Mouse (Mus musculus) cerebellum, postnatal 36 days (tissue): Measurements from ENCODE around the gene Rpp14.

ENCODE experiments used
- DNase-seq, 2 experiments: peaks; one replicate each; pipeline ENCODE4 v3.0.0; 2021 to 2022; ENCODE audit warnings: mixed read lengths in 2 of 2

Rpp14 gene

DNA sequence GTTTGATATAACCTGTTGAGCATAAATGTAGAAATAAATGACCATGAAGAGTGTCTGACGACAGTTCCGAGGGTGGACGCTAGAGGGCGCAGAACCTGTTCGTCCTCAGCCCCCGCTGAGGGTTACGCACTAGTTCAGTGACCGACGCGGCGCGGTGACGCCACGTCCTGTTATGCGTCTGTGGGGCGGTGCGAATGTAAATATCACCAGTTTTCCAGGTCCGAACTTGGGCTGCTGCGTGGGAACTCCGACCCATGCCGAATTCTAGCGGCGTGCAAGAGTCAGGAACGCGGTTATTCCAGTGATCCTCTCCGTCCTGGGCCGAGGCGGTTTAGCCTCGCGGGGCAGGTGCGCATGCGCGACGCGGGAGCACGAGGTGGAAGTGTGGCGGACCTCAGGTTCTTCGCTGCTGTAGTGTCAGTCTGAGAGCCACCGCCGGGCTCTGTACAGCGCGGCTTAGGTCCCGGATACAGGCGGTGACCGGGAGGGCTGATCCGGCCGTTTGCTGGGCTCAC is at the start of gene Rpp14:
TSS of gene Rpp14 (plus strand) at position 203 of the 515 bp plus-strand sequence.
- peak; percentile 96 to 98 for DNase-seq

DNA sequence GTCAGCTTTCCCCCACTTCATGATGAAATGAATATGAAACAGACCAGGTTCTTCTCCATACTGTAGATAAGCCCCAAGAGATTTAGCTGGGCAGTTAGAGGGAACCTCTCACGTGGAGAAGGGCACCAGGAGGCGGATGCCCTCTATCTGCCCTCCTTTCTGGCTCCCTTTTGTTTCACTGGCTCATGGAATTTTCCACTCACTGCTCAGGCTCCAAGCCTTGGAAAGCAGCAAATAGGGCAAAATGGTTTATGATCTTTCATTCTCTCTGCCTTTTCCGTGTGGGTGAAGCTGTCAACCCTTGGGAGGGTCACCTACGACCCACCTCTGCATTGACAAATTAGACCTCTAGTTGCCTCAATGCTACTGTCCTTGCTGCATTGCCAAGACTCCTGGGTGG is 49.6 kb upstream of the Rpp14 start:
- DNase-seq: peak; percentile 13 to 30

DNA sequence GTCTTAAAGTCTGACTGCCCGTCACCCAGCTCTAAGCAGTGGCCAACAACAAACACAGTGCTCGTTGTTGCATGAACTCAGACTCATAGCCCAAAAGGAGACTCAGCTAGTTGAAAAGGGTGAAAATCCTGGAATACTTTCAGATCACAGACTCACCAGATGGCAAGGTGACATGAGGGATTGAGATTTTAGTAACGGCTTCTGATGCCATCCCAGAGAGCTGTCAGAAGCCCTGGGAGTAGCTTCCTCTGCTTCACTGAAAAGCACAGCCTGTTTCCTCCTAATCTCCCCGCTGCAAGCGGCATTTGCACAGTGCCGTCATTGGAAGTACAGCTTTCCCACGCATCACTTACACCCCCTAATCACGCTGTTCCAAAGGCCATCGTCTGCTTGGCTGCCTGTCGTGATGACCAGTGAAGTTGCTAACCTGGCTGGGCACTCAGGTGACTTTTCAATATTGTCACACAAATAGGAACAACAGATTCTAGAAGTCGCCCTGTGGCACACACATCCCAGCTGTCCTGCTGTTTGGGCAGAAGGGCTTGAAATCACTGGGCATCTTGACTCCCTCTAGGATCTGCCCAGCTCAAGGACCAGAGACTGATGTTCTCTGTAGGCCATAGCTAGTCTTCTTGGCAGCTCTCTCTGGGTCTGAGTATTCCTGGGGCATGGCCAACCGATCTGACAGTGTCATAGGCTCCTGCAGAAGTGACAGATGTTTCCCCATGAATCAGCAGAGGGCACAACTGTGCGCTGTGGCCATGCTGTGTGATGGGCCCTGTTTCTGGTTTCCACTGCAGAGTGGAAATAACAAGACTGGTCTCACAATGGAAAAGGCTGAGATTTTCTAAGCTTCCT is 47.9 kb upstream of the Rpp14 start:
- peak; percentile 50 to 58 for DNase-seq

DNA sequence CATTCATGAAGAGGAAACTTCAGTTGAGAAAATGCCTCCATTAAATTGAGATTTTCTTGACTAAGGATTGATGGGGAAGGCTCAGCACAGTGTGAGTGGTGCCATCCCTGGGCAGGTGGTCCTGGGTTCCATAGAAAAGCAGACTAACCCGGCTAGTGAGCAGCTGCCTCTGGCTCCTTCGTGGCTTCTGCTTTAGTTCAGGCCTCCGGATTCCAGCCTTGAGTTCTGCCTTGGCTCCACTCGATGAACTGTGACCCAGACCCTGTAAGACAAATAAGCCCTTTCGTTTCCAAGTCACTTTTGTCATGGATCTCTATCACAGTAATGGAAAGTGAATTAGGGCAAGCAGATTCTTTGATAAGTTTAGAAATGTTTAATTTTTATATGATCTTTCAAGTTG is 45.6 kb upstream of the Rpp14 start:
- no peak for DNase-seq

DNA sequence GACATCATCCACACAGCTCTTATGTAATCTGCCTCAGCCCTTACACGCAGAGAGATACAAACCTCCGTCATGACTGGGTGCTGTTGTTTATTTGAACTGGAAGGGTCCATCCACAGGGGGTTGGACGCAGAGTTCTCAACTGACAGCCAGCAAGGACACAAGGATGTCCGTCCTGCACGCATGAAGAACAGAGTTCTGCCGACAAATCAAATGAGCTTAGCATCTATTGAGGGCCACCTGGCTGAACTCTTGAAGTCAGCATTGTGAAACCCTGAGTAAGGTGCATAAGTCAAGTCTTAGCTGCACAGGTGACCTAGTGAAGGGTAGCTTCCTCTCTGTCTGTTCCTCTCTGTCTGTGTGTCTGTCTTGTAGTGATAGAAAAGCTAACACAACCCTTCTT is 44.2 kb upstream of the Rpp14 start:
- DNase-seq: no peak

DNA sequence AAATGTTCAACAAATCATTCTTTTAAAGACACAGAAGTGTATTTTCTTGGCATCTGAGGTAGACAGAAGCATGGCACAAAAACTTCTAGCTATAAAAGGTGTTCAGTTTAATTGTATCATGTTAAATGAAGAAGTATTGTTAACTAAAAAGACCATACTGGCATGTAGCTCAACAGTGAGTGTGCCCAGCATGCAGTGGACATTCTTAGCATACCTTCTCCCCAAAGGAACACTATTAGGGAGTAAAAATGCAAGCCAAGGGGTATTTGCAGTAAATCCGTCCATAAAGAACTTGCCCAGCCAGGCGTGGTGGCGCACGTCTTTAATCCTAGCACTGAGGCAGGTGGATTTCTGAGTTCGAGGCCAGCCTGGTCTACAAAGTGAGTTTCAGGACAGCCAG is 43.8 kb upstream of the Rpp14 start:
- DNase-seq: no peak

DNA sequence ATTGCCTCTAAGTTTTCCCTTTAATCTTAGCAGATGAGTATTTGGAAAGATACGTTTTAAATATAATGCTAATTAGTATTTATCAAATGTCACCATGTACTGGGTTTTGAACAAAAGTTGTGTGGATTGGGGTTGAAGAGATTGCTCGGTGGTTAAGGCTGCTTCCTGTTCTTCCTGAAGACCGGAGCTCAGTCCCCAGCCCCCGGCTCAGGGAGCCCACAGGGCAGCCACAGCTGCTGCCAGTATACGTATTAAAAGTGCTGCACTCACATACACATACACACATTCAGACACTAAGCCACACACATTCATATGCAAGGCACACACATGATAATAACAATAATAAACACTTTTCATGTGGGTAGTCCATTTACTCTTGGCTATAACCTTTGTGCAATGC is 42.0 kb upstream of the Rpp14 start:
- DNase-seq: no peak

DNA sequence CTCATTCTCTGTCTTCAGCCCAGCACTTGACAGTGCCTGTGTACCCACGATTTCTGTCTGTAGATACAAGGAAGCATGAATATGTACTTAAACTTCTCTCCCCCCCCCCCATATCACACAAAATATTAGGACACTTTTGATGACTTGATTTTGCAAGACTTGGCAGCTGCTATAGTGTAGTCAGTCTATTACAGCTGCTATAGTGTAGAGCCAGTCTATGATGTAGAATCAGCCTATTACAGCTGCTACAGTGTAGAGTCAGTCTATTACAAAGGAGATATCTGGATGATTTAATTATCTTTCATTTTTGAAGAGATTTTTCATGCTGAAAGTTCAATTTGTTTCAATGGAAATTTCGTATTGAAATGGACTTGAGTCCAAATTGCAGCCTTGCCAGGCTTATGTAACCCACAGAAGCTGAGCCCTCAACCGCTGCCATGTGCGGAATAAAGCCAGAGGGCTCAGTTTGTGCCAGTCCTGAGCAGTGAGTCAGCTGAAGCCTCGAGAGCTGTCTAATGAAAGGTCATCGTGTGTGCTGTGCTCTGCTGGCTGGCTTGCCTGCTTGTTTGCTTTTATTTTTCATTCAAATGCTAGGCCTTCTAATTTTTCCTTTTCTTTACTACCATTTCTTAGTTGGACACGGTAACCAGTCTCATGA is 41.2 kb upstream of the Rpp14 start:
- peak; percentile 68 to 73 for DNase-seq

DNA sequence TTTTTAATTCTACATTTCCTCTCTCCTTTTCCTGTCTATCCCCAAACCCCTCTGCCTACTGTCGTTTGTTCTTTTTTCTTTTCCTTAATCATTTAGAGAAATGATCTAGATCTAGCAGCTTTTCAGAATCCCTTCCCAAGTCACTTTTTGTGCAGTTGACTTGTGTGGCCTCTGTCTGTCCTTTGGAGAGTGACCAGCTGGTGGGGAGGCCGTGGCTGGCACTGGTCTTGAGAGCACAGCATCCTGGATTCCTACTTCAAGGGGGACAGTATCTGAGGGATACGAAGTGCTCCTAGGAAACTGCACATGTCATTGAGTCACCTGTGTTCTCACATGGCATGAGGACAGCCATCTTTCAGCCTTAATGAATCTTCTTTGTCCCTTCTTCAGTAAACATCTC is 40.0 kb upstream of the Rpp14 start:
- DNase-seq: no peak

DNA sequence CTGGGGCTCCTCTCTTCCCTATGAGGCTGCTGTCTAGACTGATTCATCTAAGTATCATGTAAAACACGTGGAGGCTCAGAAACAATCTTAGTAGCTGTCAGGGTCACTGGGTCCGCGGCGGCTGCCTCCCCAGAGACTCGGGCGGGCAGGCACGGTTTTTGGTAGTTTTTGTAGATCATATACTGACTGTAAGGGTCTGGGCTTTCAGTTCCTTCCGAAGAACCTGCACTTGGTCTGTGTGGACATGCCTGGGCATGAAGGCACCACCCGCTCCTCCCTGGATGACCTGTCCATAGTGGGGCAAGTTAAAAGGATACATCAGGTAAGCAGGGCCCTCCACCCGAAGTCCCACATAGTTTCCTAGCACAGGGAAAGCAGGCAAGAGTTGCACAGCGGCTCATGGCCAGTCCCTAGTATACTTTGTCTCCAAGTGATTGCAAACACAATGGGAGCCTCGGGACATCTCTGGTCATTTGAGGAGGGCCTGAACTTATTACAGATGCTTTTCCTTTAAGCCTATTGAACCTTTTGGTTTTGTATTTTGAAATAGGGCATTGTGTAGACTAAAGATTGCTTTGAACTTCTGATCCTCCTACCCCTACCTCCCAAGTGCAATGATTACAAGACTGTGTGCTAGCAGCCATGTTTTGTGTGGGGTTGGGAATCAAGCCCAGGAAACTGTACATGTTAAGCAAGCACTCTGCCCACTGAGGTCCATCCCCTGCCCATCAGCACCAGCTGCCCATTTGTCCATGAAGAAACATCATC is 39.1 kb upstream of the Rpp14 start:
- DNase-seq: no peak

DNA sequence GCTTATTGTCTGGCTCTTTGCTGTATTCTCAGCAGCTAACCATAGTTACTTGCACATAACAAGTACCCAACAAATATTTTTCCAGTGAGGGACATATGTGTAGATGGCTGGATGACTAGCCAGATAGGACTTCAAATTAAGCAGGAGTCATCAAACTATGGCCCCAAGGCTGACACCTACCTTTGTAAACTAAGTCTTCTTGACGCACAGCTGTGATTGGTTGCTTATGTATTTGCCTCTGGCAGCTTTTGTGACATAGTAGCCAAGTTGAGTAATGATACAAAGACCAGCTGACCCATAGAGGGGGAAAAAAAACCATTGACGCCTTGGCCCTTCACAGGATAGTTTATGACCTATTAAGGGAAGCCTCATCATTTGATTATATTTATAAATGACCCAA is 38.0 kb upstream of the Rpp14 start:
- no peak for DNase-seq

DNA sequence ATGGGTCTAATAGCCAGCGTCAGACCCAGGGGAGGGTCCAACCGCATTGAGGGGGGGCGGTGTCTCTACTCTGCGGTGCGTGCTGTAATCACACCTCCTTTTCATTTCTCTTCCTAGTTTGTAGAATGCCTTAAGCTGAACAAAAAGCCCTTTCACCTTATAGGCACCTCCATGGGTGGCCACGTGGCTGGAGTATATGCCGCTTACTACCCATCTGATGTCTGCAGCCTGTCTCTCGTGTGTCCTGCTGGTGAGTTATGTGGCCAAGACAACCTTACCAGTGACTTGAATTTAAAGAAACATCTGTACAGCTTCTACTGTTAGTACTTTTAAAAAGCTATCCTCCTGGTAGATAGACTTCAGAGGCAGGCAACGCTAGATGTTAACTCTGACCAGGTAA is 37.6 kb upstream of the Rpp14 start:
- DNase-seq: no peak

DNA sequence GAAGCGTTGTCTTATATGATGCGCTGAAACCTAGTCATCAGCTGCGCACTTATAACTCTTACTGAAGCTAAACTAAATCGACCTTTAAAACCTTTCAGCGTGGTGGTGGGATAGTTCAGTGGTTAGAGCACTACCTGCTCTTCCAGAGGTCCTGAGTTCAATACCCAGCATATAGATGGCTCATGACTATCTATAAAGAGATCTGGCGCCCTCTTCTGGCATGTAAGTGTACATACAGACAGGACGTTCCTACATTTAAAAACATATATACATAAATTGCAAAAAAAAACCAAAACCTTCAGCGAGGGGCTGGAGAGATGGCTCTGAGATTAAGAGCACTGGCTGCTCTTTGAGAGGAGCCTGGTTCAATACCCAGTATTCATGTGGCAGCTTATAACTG is 35.8 kb upstream of the Rpp14 start:
- peak in 1 of 2 experiments; percentile 54 for DNase-seq

DNA sequence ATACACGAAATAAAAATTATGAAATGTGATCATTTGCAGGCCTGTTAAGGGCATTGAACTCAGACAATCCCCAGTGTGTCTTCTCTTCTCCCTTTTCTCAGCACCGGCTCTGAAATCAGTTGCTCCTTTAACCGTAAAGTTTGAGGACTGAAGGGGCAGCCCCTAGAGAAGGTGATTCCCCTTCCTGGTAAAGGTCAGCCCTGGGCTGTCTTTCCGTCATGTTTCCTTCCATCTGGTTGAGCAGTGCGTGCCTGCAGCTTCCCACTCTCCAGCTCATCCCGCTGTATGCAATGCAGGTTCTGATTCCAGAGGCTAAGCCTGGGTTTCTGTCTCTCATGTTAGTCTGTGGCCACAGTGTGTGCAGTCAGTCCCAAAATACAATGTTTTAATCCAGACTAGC is 35.4 kb upstream of the Rpp14 start:
- DNase-seq: no peak

DNA sequence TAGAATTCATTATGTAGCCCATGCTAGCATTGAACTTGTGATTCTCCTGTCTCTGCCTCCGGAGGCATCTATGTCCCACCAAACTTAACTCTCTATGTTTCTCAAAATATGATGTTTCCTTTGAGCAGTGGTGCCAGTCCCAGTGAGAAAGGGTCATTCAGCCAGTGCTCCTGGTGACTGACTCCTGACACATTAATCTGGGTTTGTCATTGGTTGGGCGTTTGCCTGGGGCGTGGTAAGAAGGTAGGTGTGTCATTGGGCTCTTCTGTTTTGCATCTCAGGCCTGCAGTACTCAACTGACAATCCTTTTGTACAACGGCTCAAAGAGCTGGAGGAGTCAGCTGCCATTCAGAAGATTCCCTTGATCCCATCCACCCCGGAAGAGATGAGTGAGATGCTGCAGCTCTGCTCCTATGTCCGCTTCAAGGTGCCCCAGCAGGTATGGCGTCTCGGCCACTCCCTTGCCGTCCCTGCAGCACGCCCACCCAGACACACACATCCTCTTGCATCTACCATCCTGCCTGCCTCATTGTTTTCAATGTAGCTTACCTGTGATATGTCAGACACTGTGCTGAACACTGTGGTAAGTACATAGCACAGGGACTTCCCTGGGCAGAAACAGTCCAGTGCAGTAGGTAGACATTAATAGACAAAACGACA is 34.9 kb upstream of the Rpp14 start:
- no peak for DNase-seq

DNA sequence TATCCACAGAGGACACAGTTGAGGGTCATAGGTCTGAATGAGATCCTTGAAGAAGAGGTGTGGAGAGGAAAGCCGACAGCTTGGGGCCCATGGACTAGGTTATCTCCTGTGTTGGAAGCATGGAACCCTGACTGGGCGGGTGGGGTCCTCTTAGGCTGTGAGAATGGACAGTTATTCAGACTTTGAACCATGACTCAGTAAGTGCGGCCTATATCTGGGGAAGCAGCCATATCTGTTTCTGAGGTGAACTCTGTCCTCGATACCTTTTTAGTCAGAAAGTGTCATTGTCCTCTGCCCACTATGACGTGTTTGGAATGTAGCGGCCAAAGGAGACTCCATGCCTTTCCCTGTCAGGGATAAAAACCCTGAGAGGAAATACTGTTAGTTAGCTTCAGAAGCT is 33.3 kb upstream of the Rpp14 start:
- no peak for DNase-seq

DNA sequence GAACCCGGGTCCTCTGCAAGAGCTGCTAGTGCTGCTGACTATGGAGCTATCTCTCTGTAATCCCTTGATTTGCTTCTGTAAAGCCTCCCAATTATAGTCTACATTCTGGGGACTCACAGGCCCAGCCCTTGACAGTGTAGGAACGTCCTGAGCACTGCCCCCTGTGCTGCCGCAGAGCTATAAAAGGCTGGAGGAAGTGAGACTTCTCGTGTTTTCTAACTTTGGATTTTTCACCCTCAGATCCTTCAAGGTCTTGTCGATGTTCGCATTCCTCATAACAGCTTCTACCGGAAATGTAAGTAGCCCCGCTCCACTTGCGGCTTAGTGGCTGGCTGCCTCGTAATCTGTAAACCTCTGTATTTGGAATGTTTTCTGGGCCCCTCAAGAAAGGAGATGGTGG is 30.8 kb upstream of the Rpp14 start:
- no peak for DNase-seq

DNA sequence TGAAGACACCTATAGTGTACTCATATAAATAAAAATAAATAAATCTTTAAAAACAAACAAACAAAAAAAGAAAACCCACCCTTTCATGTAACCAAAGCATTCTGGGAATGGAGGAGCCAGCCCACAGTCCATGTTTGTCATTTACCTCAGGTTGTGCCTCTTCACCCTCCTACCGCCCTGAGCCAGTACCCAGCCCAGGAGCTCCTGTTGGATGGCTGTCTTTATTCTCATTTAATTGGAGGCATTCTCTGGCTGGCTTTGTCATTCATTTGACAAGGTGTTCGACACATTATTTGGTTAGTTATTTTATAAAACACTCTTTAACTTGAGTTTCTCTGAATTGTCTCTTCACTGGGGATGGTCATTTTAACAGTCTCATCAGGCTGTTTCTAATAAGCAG is 28.3 kb upstream of the Rpp14 start:
- DNase-seq: no peak

DNA sequence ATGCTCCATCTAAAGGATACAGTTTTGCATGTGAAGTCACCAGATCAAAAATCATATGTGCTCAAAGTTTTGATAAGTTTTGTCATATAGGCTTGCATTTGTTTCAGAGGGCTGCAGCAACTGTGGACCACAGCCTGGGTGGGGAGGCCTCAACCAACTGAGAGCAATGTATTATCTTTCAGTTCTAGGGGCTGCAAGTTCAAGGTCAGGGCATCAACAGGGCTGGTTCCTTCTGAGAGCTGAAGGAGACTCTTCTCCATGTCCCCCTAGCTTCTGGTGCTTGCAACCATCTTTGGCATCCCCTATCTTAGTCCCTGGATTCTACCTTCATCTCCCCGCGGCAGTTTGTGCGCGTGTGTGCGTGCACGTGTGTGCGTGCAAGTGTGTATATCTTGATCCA is 27.5 kb upstream of the Rpp14 start:
- DNase-seq: no peak

DNA sequence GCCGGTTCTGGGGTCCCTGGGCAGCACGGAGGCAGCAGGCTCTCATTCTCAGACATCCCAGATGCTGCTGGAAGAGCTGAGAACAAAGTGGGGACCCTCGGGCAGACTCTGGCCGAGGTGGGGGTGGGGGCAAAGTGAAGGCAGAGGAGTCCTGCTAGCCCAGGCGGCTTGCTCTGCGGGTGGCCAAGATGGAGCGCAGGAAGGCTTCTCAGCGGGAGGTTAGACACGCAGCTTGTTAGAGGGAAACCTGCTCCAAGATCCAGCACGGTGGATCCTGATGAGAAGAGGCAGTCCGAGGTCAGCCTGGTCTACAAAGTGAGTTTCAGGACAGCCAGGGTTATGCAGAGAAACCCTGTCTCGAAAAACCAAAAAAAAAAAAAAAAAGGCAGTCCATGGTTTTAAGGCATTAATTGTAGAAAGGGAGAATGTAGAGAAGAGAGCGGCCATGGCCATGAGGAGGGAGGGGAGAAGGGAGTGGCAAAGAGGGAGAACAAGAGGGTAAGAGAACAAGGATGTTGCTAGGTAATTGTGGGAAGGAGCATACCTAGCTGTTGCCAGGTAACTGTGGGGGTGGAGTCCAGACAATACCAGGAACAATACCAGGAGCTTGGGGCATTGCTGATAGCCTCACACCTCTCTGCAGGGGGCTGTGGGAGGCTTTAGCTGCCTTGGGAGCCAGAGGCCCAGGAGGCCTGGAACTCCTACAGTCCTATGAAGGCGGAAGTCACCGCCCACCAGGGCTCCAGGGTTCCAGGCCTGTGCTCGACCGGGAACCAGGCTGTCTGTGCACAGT is 25.7 kb upstream of the Rpp14 start:
- no peak for DNase-seq

DNA sequence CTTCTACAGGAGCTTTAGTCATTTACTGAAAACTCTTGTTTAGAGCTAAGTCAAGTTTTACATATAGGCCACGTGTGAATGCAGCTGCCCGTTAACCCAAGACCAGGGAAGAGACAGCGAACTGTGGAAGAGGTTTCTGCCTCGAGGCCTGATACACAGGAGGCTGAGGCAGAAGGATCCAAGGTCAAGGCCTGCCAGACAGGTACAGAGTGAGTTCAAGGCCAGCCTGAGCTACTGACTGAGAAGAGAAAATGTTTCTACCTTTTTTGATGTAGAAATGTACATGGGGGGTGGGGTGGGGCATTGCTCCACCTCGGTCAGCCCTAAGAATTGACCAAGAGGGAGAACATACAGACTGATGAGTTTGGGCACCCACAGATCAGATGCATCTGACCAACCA is 24.1 kb upstream of the Rpp14 start:
- no peak for DNase-seq

DNA sequence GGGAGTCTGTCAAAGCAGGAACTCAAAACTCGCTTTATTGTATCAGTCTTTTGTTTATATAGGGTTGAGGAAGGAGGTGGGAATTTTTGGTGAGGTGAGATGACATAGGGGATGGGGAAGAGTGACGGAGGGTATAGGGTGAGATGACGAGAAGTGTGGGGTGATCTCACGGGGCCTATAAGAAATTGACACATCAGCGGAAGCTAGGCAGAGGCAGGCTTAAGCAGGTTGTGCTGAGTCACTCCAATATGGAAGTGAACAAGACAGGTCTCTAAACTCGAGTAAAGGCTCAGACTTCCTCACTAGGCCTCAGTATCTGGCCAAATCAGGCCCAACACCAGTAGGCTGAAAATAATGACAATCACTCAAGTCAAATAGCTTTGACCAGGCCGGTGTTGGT is 20.2 kb upstream of the Rpp14 start:
- no peak for DNase-seq
